Mouse (Mus musculus): ENCODE data around the gene Tbx21. TPM values are rescaled to one million over a fixed set of nuclear protein-coding genes. Genes with fewer than 3 reads are reported as not detected.

Gene Tbx21
- polyA plus RNA-seq, 1 experiment from 2014 or later = 0.23 TPM

DNA sequence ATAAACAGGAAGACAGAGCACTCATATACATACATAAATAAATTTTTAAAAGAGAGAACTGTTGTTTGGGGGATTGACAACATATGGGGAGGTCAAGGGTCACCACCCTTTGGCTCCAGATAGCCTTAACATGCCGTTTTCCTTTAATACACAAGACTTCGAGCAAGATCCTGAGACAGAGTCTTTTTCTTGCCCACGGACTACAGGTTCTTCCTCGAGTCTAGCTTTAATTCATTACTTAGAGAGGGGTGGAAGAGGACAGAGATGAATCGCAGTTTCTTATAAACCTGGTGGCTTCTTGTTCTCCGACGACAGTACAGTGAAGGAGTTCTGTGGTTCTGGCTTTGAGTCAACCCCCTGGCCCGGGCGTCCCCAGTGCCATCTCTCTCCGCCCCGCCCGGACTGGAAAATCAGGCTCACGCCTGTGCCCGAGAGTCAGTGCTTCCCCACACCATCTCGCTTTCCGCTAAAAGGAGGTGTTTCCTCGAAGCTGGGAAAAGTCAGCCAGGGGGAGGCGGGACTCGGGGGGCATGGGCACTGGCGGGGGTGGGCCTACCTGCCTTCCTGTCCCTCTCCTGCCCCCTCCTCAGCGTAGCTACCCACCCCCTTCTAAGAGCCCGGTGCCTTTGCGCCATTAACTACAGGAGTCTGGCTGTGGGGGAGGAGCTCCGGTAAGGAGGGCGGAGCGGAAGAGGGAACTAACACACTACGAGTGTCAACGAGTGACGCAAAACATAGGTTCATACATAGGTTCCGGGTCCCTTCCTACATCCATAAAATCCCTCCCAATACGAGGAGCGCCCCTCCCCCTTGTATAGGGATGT, 11.7 kb upstream of the Tbx21 start:
- H3K4me3 ChIP-seq (ENCODE audit: low read depth, low read length) = peak overlapping the region; percentile 33
- H3K9ac ChIP-seq (ENCODE audit: low read depth, low read length) = peak overlapping the region; percentile 49
- DNase-seq (ENCODE audit: low spot score) (peak; percentile 51), ATAC-seq (ENCODE audit: low FRiP score) (no peak)
- WGBS = 4% methylated on average over 32 of the region's 32 CpGs
- no peak overlapping the region for H3K27ac ChIP-seq (ENCODE audit: low read depth, low read length)
- peaks cover 7% of the 10 kb centered on the region; the same call in 1 of the 2 replicates for H3K27me3 ChIP-seq (ENCODE audit: control insufficient read depth, insufficient read depth, low read length)
- no peaks in the 10 kb centered on the region for H3K9me3 ChIP-seq (ENCODE audit: control insufficient read depth, low read length)
- H3K4me2 ChIP-seq (replicated peaks; ENCODE audit: low read depth, low read length) = peak overlapping the region; percentile 75
- H3K4me1 ChIP-seq (replicated peaks; ENCODE audit: control insufficient read depth, insufficient read depth, low read length) = peaks cover 11% of the 10 kb centered on the region; the same call in 1 of the 2 replicates
- H3K36me3 ChIP-seq (ENCODE audit: control insufficient read depth, insufficient read depth, low read length) = no peaks in the 10 kb centered on the region

DNA sequence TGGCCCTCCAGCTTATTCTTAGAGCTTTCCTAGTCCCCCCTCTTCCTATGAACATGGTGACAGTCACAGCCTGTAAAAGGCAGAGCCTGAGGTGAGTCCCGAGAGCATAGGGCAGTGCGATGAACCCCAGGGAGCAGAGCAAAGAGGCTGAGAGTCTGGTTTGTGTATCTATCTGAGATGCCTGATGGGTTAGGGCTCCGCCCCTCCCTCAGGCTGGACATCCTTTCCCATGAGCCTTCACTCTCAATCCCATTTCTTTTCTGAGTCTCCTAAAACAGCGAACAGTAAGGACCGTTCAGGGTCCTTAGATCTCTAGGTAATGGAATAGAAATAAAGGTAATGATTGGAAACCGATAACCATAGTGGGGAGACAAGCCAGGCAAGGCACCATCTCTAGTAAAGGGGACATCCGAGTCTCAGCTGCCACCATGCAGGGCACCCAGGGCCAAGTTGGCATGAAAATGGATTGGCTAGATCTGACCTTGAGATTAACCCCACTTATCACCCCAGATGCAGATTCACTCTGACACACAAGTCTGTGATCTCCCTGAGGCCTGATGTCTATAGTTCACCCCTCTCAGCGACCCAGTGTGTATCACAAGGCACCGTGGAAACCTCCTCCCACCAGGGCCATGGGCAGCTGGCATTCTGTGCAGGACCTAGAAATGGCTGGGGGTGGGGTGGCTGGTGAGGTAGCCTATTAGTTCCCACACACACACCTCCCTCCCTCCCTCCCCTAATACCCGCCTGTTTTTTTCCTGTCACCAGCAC, 9.3 kb upstream of the Tbx21 start:
- Histone ChIP-seq H3K4me2 (replicated peaks; ENCODE audit: low read depth, low read length) (no peak overlapping the region), H3K4me3 (ENCODE audit: low read depth, low read length) (no peak overlapping the region), H3K9ac (ENCODE audit: low read depth, low read length) (no peak overlapping the region), H3K27me3 (ENCODE audit: control insufficient read depth, insufficient read depth, low read length) (peaks cover 7% of the 10 kb centered on the region; the same call in 1 of the 2 replicates), H3K36me3 (ENCODE audit: control insufficient read depth, insufficient read depth, low read length) (no peaks in the 10 kb centered on the region), H3K9me3 (ENCODE audit: control insufficient read depth, low read length) (no peaks in the 10 kb centered on the region), H3K4me1 (replicated peaks; ENCODE audit: control insufficient read depth, insufficient read depth, low read length) (peaks cover 11% of the 10 kb centered on the region; the same call in 1 of the 2 replicates), H3K27ac (ENCODE audit: low read depth, low read length) (no peak overlapping the region)
- 55% methylated on average over 10 of the region's 10 CpGs for WGBS
- no peak for DNase-seq (ENCODE audit: low spot score)
- no peak for ATAC-seq (ENCODE audit: low FRiP score)

GRCm38 (mm10) chr11:97123282-97123890, 8.3 kb upstream of the Tbx21 start:
- no peak overlapping the region for H3K4me3 ChIP-seq (ENCODE audit: low read depth, low read length)
- H3K4me2 ChIP-seq (replicated peaks; ENCODE audit: low read depth, low read length) = no peak overlapping the region
- ATAC-seq (ENCODE audit: low FRiP score) = no peak
- 24% methylated on average over 11 of the region's 11 CpGs for WGBS
- no peaks in the 10 kb centered on the region for H3K9me3 ChIP-seq (ENCODE audit: control insufficient read depth, low read length)
- no peaks in the 10 kb centered on the region for H3K36me3 ChIP-seq (ENCODE audit: control insufficient read depth, insufficient read depth, low read length)
- H3K27ac ChIP-seq (ENCODE audit: low read depth, low read length) = no peak overlapping the region
- no peak overlapping the region for H3K9ac ChIP-seq (ENCODE audit: low read depth, low read length)
- H3K4me1 ChIP-seq (replicated peaks; ENCODE audit: control insufficient read depth, insufficient read depth, low read length) = peaks cover 11% of the 10 kb centered on the region; the same call in 1 of the 2 replicates
- DNase-seq (ENCODE audit: low spot score) = peak; percentile 47
- peaks cover 2% of the 10 kb centered on the region; the same call in 1 of the 2 replicates for H3K27me3 ChIP-seq (ENCODE audit: control insufficient read depth, insufficient read depth, low read length)

DNA sequence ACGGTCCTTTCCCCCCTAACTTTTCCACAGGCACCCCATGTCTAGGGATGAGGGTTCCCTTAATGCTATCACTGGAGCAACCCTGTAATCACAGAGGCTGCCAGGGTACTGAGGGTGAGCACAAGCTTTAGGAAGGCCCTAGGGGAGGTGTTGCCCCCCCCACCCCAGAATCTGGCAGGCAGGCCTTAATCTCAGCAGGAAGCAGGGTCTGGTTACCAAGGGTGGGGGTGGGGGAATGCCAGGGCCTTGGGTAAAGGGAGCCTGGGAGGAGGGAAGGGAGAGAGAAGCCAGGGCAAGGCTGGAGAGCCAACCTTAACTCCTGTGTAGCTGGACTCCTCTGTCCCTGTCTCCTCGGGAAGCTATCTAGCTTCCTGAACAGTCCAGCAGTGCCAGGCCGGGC, 5.5 kb upstream of the Tbx21 start:
- Histone ChIP-seq H3K27ac (ENCODE audit: low read depth, low read length) (no peak overlapping the region), H3K4me2 (replicated peaks; ENCODE audit: low read depth, low read length) (no peak overlapping the region), H3K4me1 (replicated peaks; ENCODE audit: control insufficient read depth, insufficient read depth, low read length) (peaks cover 9% of the 10 kb centered on the region; the same call in 1 of the 2 replicates), H3K9ac (ENCODE audit: low read depth, low read length) (no peak overlapping the region), H3K4me3 (ENCODE audit: low read depth, low read length) (no peak overlapping the region), H3K27me3 (ENCODE audit: control insufficient read depth, insufficient read depth, low read length) (peaks cover 14% of the 10 kb centered on the region), H3K9me3 (ENCODE audit: control insufficient read depth, low read length) (no peaks in the 10 kb centered on the region), H3K36me3 (ENCODE audit: control insufficient read depth, insufficient read depth, low read length) (no peaks in the 10 kb centered on the region)
- DNase-seq (ENCODE audit: low spot score) (no peak), ATAC-seq (ENCODE audit: low FRiP score) (no peak)
- 53% methylated on average over 3 of the region's 3 CpGs for WGBS

GRCm38 (mm10) chr11:97120221-97120620, 5.1 kb upstream of the Tbx21 start:
- no peaks in the 10 kb centered on the region for H3K36me3 ChIP-seq (ENCODE audit: control insufficient read depth, insufficient read depth, low read length)
- no peak overlapping the region for H3K4me2 ChIP-seq (replicated peaks; ENCODE audit: low read depth, low read length)
- no peak overlapping the region for H3K4me3 ChIP-seq (ENCODE audit: low read depth, low read length)
- peaks cover 9% of the 10 kb centered on the region; the same call in 1 of the 2 replicates for H3K4me1 ChIP-seq (replicated peaks; ENCODE audit: control insufficient read depth, insufficient read depth, low read length)
- ATAC-seq (ENCODE audit: low FRiP score) = no peak
- WGBS = 50% methylated on average over 10 of the region's 10 CpGs
- no peak for DNase-seq (ENCODE audit: low spot score)
- no peak overlapping the region for H3K9ac ChIP-seq (ENCODE audit: low read depth, low read length)
- peaks cover 18% of the 10 kb centered on the region for H3K27me3 ChIP-seq (ENCODE audit: control insufficient read depth, insufficient read depth, low read length)
- H3K9me3 ChIP-seq (ENCODE audit: control insufficient read depth, low read length) = no peaks in the 10 kb centered on the region
- no peak overlapping the region for H3K27ac ChIP-seq (ENCODE audit: low read depth, low read length)

- WGBS = 11% methylated on average over 11 of the region's 11 CpGs
- Histone ChIP-seq H3K9ac (ENCODE audit: low read depth, low read length) (no peak overlapping the region), H3K4me2 (replicated peaks; ENCODE audit: low read depth, low read length) (0 out of 2 replicates have a peak overlapping the region, but pooled peaks have one; percentile 74), H3K4me1 (replicated peaks; ENCODE audit: control insufficient read depth, insufficient read depth, low read length) (peaks cover 7% of the 10 kb centered on the region; the same call in 1 of the 2 replicates), H3K27ac (ENCODE audit: low read depth, low read length) (no peak overlapping the region), H3K9me3 (ENCODE audit: control insufficient read depth, low read length) (no peaks in the 10 kb centered on the region), H3K4me3 (ENCODE audit: low read depth, low read length) (no peak overlapping the region), H3K27me3 (ENCODE audit: control insufficient read depth, insufficient read depth, low read length) (peaks cover 45% of the 10 kb centered on the region), H3K36me3 (ENCODE audit: control insufficient read depth, insufficient read depth, low read length) (no peaks in the 10 kb centered on the region)
- ATAC-seq (ENCODE audit: low FRiP score) = no peak
- no peak for DNase-seq (ENCODE audit: low spot score)
These were observed 666 bp upstream of the Tbx21 start for GRCm38 (mm10) chr11:97115797-97116196.

GRCm38 (mm10) chr11:97112519-97113125, 2.5 kb downstream of the Tbx21 start:
- H3K27me3 ChIP-seq (ENCODE audit: control insufficient read depth, insufficient read depth, low read length) = peaks cover 45% of the 10 kb centered on the region
- DNase-seq (ENCODE audit: low spot score) (no peak), ATAC-seq (ENCODE audit: low FRiP score) (no peak)
- H3K4me3 ChIP-seq (ENCODE audit: low read depth, low read length) = no peak overlapping the region
- peaks cover 7% of the 10 kb centered on the region; the same call in 1 of the 2 replicates for H3K4me1 ChIP-seq (replicated peaks; ENCODE audit: control insufficient read depth, insufficient read depth, low read length)
- no peaks in the 10 kb centered on the region for H3K36me3 ChIP-seq (ENCODE audit: control insufficient read depth, insufficient read depth, low read length)
- H3K9ac ChIP-seq (ENCODE audit: low read depth, low read length) = no peak overlapping the region
- WGBS = 80% methylated on average over 9 of the region's 9 CpGs
- no peak overlapping the region for H3K27ac ChIP-seq (ENCODE audit: low read depth, low read length)
- no peak overlapping the region for H3K4me2 ChIP-seq (replicated peaks; ENCODE audit: low read depth, low read length)
- H3K9me3 ChIP-seq (ENCODE audit: control insufficient read depth, low read length) = no peaks in the 10 kb centered on the region

- H3K9me3 ChIP-seq (ENCODE audit: control insufficient read depth, low read length) = no peaks in the 10 kb centered on the region
- peaks cover 15% of the 10 kb centered on the region for H3K27me3 ChIP-seq (ENCODE audit: control insufficient read depth, insufficient read depth, low read length)
- H3K27ac ChIP-seq (ENCODE audit: low read depth, low read length) = no peak overlapping the region
- DNase-seq (ENCODE audit: low spot score) (no peak), ATAC-seq (ENCODE audit: low FRiP score) (no peak)
- no peak overlapping the region for H3K4me3 ChIP-seq (ENCODE audit: low read depth, low read length)
- H3K36me3 ChIP-seq (ENCODE audit: control insufficient read depth, insufficient read depth, low read length) = no peaks in the 10 kb centered on the region
- no peak overlapping the region for H3K4me2 ChIP-seq (replicated peaks; ENCODE audit: low read depth, low read length)
- H3K4me1 ChIP-seq (replicated peaks; ENCODE audit: control insufficient read depth, insufficient read depth, low read length) = no peaks in the 10 kb centered on the region
- H3K9ac ChIP-seq (ENCODE audit: low read depth, low read length) = no peak overlapping the region
- WGBS = 83% methylated on average over 16 of the region's 16 CpGs
These were observed 6.2 kb downstream of the Tbx21 start for GRCm38 (mm10) chr11:97108976-97109375.

Measured in hindbrain, embryonic 11.5 days (tissue).